18 mouse cellular contexts compared by ENCODE assay signal in genomic region chr3:16465357-16465756, GRCm38 (mm10).
A peak's percentile ranks its signal among the peaks of the same experiment; 100 is the strongest.
DNase-seq lines count a peak whose midpoint lies in the region; ATAC-seq and TF ChIP-seq lines count a peak whose summit lies in the region.
"Had no signal": no experiment of that assay in that cellular context is flagged by ENCODE, and none has a peak within 500 bp of the region (broad histone marks: within the 10 kb centered on the region; RNA-seq: fewer than 3 reads in every experiment).

No protein-coding gene starts in this region.

- no peak overlapping the region for H3K4me2 ChIP-seq in lung, postnatal 0 days (replicated peaks; ENCODE audit: low read depth, low read length)

- H3K27me3 ChIP-seq in lung, postnatal 0 days (replicated peaks; ENCODE audit: insufficient read depth, low read length) = no peaks in the 10 kb centered on the region
- H3K27me3 ChIP-seq: CH12.LX had no signal

- no peak overlapping the region for H3K9ac ChIP-seq in lung, postnatal 0 days (replicated peaks; ENCODE audit: low read depth)

- TF ChIP-seq CTCF in lung, postnatal 0 days (IDR thresholded peaks at IDR 0.05) = no peak

- peak; percentile 66 for ATAC-seq in lung, postnatal 0 days
- ATAC-seq: activated CD4-positive, CD25-positive, alpha-beta regulatory T cell, adult 4 months; CD4-positive, CD25-positive, alpha-beta regulatory T cell, adult 4 months; Patski had no signal

- H3K36me3 ChIP-seq in lung, postnatal 0 days (ENCODE audit: insufficient read depth, low read length) = no peaks in the 10 kb centered on the region
- H3K36me3 ChIP-seq: G1E had no signal

- no peak overlapping the region for H3K27ac ChIP-seq in lung, postnatal 0 days (ENCODE audit: low read length)

- TF ChIP-seq EP300 in lung, postnatal 0 days (IDR thresholded peaks at IDR 0.05) = no peak

- WGBS in lung, postnatal 0 days = 36% methylated on average over 3 of the region's 3 CpGs

- no peak overlapping the region for H3K4me3 ChIP-seq in lung, postnatal 0 days (ENCODE audit: low read depth, low read length)

- H3K4me1 ChIP-seq in lung, postnatal 0 days (ENCODE audit: insufficient read depth, low read depth, low read length) = no peaks in the 10 kb centered on the region

- peak; percentile 50 for DNase-seq in lung, postnatal 0 days (ENCODE audit: low spot score)
- DNase-seq in lung, postnatal 25 days (ENCODE audit: low spot score) = no peak
- DNase-seq: adrenal gland, adult 2 months; adrenal gland, adult 8-10 months; adrenal gland, postnatal 10 days; adrenal gland, postnatal 14 days; adrenal gland, postnatal 25 days; adrenal gland, postnatal 36 days; B cell, adult 2 months; cerebellum, adult 11 months; cerebellum, adult 11-12 months; cerebellum, adult 18-20 months; cerebellum, adult 2 months had no signal

- no peaks in the 10 kb centered on the region for H3K9me3 ChIP-seq in lung, postnatal 0 days (ENCODE audit: low read length)
- H3K9me3 ChIP-seq: G1E had no signal
